Mouse (Mus musculus): ENCODE data around the gene Cdk11b.
"Not testable (repeated sequence)": the region's sequence is repeated elsewhere in the genome, so short reads cannot be mapped to it uniquely, and the experiment has no call there.

The Cdk11b gene

GRCm38 (mm10) chr4:155669598-155670075 is 45.0 kb downstream of the Cdk11b start:
- no peak for DNase-seq

DNA sequence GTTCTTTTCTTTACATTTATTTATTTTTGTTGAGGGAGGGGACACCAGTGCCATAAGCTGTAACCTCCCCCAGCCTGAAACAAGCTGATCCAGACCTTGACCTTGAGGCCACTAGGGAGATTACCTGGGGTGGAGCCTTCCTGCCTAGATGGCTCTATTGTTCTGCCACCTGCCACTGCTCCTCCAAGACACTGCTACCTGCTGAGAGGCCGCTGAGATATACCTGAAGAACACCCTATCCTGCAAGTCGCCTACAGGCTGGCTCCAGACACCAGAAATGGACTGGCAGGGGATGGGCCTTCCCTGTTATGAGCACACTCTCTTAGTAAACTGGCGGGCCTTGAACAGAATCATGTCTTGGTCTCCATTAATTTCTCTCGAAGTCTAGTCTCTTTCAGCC is 45.6 kb downstream of the Cdk11b start:
- DNase-seq, result not testable (repeated sequence)

DNA sequence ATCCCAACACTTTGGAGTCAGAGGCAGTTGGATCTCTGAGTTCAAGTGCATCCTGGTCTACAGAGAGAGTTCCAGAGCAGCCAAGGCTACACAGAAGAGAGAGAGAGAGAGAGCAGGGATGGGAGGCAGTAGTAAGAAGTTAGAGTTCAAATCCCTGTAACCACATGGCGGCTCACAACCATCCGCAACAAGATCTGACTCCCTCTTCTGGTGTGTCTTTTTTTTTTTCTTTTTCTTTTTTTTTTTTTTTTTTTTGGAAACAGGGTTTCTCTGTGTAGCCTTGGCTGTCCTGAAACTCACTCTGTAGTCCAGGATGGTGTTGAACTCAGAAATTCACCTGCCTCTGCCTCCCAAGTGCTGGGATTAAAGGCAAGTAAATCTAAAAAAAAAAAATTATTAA is 47.4 kb downstream of the Cdk11b start:
- DNase-seq, result no peak

GRCm38 (mm10) chr4:155675991-155676390 is 51.3 kb downstream of the Cdk11b start:
- no peak for DNase-seq

DNA sequence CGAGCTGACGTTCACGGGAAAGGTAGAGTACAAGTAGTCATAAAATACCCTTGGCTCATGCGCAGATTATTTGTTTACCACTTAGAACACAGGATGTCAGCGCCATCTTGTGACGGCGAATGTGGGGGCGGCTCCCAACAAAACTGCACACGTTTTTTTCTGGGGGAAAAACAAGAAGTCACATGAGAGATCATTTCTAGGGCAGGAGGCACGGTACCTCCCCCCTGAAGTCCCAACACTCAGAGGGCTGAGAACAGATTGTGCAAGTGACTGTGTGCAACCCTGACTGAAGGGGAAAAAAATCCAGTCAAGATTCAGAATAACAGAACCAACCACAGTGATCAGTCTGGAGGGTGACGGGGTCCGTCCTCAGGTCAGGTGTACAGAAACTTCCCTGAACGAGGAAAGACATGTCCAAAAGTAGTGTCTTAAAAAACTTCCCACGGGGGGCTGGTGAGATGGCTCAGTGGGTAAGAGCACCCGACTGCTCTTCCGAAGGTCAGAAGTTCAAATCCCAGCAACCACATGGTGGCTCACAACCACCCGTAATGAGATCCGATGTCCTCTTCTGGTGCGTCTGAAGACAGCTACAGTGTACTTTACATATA is 59.1 kb downstream of the Cdk11b start:
- DNase-seq, result not testable (repeated sequence)

DNA sequence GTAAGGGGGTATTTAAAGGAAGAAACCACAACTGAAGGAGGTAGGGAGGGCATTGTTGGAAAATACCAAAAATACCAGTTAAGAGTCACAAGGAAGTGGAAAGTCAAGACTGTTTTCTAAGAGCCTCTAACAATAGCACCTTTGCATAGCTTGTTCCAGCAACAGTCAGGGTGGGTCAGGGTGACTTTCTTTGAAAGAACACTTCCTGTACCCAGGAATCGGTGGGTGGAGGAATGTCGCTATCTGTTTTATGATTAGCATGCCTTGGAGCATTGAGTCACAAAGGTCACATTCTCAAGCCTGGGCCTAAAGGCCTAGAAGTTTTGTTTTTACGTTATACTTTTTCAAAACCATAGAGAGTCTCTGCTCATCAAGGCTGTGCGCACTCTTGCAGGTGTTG is 63.1 kb downstream of the Cdk11b start:
- DNase-seq, result not testable (repeated sequence)

DNA sequence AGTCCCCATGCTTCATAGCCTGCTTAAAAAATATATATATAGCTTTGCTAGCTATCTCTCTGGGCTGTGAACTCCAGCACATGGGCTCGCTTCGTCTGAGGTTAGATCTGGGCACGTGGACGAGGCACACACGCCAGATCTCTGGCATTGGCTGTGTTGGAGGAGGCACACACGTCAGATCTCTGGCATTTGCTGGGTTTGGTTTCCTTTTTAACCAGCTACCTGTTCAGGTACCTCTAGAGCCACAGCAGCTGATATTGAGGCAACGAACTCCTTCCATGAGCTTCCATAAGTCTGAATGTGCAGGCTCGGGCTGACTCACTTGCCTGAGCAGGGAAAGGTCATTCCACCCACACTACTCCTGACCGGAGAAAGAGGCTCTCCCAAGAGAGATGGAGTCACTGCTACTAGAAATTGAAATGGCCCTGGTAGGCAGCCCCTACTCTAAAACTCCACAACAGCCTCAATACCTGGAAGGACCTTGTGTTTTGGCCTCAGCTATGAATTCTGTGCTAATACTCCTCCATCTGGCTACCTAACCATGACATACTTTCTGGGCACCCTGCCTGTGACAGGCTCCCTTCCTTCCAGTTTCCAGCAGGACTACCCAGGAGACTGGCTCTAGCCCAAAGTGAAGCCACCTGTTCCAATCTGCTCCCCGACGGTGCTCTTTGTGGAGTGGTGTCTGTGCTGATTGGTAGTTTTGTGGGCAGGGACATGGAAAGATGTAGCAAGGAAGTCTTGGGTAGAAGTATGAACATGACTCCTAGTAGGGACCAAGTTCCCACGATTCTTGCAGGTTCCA is 66.1 kb downstream of the Cdk11b start:
- DNase-seq, result no peak

DNA sequence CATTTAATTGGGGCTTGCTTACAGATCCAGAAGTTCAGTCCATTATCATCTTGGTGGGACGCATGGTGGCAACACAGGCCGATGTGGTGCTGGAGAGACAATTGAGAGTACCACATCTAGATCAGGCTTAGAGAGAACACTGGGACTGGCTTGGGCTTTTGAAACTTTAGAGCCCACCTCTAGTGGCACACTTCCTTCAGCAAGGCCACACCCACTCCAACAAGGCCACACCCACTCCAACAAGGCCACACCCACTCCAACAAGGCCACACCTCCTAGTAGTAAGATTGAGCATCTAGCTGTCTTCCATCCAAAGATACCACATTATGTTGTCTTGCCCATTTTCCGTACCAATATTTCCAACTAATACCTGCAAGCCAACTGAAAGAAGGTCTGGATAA is 67.8 kb downstream of the Cdk11b start:
- DNase-seq, result no peak

GRCm38 (mm10) chr4:155694111-155694481 is 69.4 kb downstream of the Cdk11b start, which contains the start of gene Fndc10:
Gene Fndc10 (plus strand): TSS chr4:155694342.
- peak; percentile 36 for DNase-seq

DNA sequence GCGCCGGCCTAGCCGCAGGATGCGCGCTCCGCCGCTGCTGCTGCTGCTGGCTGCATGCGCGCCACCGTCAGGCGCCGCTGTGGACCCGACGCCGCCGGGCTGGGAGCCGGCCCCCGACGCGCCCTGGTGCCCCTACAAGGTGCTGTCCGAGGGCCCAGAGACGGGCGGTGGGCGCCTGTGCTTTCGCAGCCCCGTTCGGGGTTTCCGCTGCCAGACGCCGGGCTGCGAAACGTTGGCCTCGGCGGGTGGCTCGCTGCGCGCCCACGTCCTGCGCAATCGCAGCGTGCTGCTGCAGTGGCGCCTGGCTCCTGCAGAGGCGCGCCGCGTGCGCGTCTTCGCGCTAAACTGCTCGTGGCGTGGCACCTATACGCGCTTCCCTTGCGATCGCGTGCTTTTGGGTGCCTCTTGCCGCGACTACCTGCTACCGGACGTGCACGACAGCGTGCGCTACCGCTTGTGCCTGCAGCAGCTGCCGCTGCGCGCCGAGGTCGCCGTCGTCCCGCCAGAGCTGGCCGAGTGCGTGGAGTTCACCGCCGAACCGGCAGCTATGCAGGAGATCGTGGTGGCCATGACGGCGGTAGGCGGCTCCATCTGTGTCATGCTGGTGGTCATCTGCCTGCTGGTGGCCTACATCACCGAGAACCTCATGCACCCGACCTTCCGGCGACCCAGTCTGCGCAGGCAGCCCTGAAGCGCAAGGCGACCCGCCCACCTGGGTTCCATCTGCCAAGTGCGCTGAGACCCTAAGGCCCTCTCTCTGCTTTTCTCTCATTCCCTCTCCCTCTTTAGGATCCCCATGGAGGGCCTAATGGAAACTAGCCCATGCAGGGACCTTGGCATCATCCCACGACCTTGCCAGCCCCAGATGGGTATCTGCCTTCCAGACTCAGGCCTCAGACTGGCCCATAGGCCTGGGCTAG is 70.1 kb downstream of the Cdk11b start:
- DNase-seq, result peak; percentile 43

DNA sequence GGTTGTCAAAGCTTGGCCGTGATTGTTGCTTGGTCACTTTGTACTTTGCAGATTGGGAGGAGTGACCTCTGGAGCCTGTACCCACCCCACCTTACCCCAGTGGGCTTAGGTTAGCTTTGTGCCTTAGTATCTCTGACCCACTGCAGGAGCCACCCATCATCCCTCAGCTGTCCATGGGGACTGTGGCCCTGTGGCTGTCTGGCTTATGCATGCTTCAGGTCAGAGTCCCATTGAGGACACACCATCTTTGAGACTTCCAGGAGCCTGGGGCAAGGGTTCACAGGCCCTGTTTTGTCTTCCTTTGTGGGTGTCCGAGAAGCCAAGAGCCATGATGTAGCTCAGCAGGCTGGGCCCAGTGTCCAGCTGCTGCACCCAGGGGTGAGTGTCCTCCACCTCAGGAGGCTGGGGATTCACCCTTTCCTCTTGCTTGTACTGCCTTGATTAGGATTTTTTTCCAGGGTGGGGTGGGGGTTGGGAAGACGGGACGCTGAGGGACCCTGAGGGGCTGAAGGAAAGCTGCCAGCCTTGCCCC is 70.9 kb downstream of the Cdk11b start:
- DNase-seq, result no peak

GRCm38 (mm10) chr4:155696261-155697255 is 71.9 kb downstream of the Cdk11b start:
- DNase-seq, result no peak
